In the genomic region with DNA sequence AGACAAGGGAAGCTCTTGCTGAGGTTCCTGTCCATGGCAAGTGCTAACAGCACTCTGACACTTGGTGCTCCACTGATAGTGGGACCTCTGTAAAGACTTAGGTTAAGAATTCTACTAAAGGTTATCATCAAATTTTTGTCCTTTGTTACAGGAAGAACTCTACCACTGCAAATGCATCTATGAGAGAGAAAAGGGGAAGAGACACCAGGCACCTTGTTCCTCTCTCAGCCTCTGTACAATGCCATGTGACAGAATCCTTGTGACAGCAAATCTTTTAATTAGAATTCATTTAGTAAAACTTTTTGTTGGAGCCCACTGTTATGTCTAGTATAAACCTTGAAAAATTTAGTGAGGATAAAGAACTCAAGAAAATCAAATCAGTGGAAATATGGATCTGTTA, we compare ENCODE assay signal across 21 mouse cellular contexts.
DNase-seq lines count a peak whose midpoint lies in the region; ATAC-seq and TF ChIP-seq lines count a peak whose summit lies in the region.
"Had no signal": no experiment of that assay in that cellular context is flagged by ENCODE, and none has a peak within 500 bp of the region (broad histone marks: within the 10 kb centered on the region; RNA-seq: fewer than 3 reads in every experiment).

No protein-coding gene starts in this region.

- peak; percentile 4 for DNase-seq in liver, adult 2 months (ENCODE audit: extremely low read depth, low read depth, low spot score)
- DNase-seq in liver, postnatal 0 days: no peak
- peak; percentile 14 for DNase-seq in A20 (ENCODE audit: low read depth, low spot score)
- no peak for DNase-seq in adrenal gland, postnatal 36 days
- no peak for DNase-seq in adrenal gland, adult (ENCODE audit: inconsistent age in 2 of 2, low spot score in 1 of 2)
- DNase-seq: adrenal gland, adult 2 months; adrenal gland, postnatal 10 days; adrenal gland, postnatal 25 days; cerebellum, adult 11-12 months; cerebellum, adult 2 months; cerebellum, adult 9-10 months; cerebellum, postnatal 10 days; cerebellum, postnatal 36 days; forebrain, postnatal 0 days had no signal

- H3K9ac ChIP-seq in liver, adult 2 months (ENCODE audit: low read depth, low read length): no peak overlapping the region
- H3K9ac ChIP-seq in liver, postnatal 0 days (replicated peaks): no peak overlapping the region
- no peak overlapping the region for H3K9ac ChIP-seq in heart, embryonic 11.5 days (ENCODE audit: low read depth, low read length)
- H3K9ac ChIP-seq: embryonic facial prominence, embryonic 12.5 days; forebrain, embryonic 13.5 days; forebrain, embryonic 15.5 days; forebrain, postnatal 0 days had no signal

- TF ChIP-seq CTCF in liver, adult 2 months (IDR thresholded peaks at IDR 0.05; ENCODE audit: low read depth, low read length): no peak
- no peak for TF ChIP-seq CTCF in liver, postnatal 0 days (IDR thresholded peaks at IDR 0.05; ENCODE audit: low read depth)

- no peak overlapping the region for H3K4me2 ChIP-seq in liver, postnatal 0 days (ENCODE audit: low read depth, low read length)
- no peak overlapping the region for H3K4me2 ChIP-seq in heart, embryonic 11.5 days
- H3K4me2 ChIP-seq: embryonic facial prominence, embryonic 12.5 days; forebrain, embryonic 13.5 days; forebrain, embryonic 15.5 days had no signal

- ATAC-seq in liver, postnatal 0 days: no peak
- peak; percentile 57 for ATAC-seq in megakaryocyte, adult 5-6 weeks (ENCODE audit: poor library complexity, severe bottlenecking)
- 0 out of 2 replicates have a peak, but pooled peaks have one; percentile 55 for ATAC-seq in neutrophil, adult 5-6 weeks (ENCODE audit: extremely low read depth, insufficient number of reproducible peaks, low FRiP score, poor library complexity, severe bottlenecking)
- no peak for ATAC-seq in heart, embryonic 11.5 days (replicated peaks; ENCODE audit: insufficient number of reproducible peaks, low FRiP score, low TSS enrichment)
- ATAC-seq: forebrain, embryonic 13.5 days; forebrain, embryonic 15.5 days; forebrain, postnatal 0 days had no signal

- TF ChIP-seq POLR2A in liver, adult 2 months (IDR thresholded peaks at IDR 0.05; ENCODE audit: extremely low read depth, insufficient read depth, low read length): no peak

- no peaks in the 10 kb centered on the region for H3K27me3 ChIP-seq in liver, adult 2 months (ENCODE audit: control insufficient read depth, insufficient read depth, low read length)
- H3K27me3 ChIP-seq in liver, postnatal 0 days (ENCODE audit: insufficient read depth, low read length): no peaks in the 10 kb centered on the region
- H3K27me3 ChIP-seq in heart, embryonic 11.5 days (ENCODE audit: control insufficient read depth, insufficient read depth, low read length): no peaks in the 10 kb centered on the region
- H3K27me3 ChIP-seq: embryonic facial prominence, embryonic 12.5 days; forebrain, embryonic 13.5 days; forebrain, embryonic 15.5 days had no signal

- no peak for TF ChIP-seq EP300 in liver, postnatal 0 days (IDR thresholded peaks at IDR 0.05; ENCODE audit: low read depth)

- no peak overlapping the region for H3K27ac ChIP-seq in liver, adult 2 months (replicated peaks; ENCODE audit: insufficient read depth, low read depth, low read length)
- no peak overlapping the region for H3K27ac ChIP-seq in liver, postnatal 0 days (ENCODE audit: low read depth)
- H3K27ac ChIP-seq in heart, embryonic 11.5 days (ENCODE audit: low read depth, low read length): no peak overlapping the region
- H3K27ac ChIP-seq: embryonic facial prominence, embryonic 10.5 days; embryonic facial prominence, embryonic 12.5 days; forebrain, embryonic 13.5 days; forebrain, embryonic 15.5 days had no signal

- no peaks in the 10 kb centered on the region for H3K79me2 ChIP-seq in liver, adult 2 months (ENCODE audit: control insufficient read depth, insufficient read depth, low read length)

- no peaks in the 10 kb centered on the region for H3K9me3 ChIP-seq in liver, postnatal 0 days (ENCODE audit: low read length)
- H3K9me3 ChIP-seq in heart, embryonic 11.5 days (replicated peaks; ENCODE audit: control insufficient read depth, low read length): no peaks in the 10 kb centered on the region
- H3K9me3 ChIP-seq: embryonic facial prominence, embryonic 10.5 days; embryonic facial prominence, embryonic 12.5 days; forebrain, embryonic 13.5 days; forebrain, embryonic 15.5 days had no signal

- no peak overlapping the region for H3K4me3 ChIP-seq in liver, adult 2 months (ENCODE audit: insufficient read depth, low read depth, low read length)
- H3K4me3 ChIP-seq in liver, postnatal 0 days (ENCODE audit: low read depth, low read length): no peak overlapping the region
- no peak overlapping the region for H3K4me3 ChIP-seq in heart, embryonic 11.5 days (ENCODE audit: low read depth, low read length)
- H3K4me3 ChIP-seq: embryonic facial prominence, embryonic 10.5 days; embryonic facial prominence, embryonic 12.5 days; forebrain, embryonic 13.5 days; forebrain, embryonic 15.5 days had no signal

- H3K36me3 ChIP-seq in liver, adult 2 months (ENCODE audit: control insufficient read depth, insufficient read depth, low read length): no peaks in the 10 kb centered on the region
- no peaks in the 10 kb centered on the region for H3K36me3 ChIP-seq in liver, postnatal 0 days (replicated peaks; ENCODE audit: insufficient read depth, low read length)
- no peaks in the 10 kb centered on the region for H3K36me3 ChIP-seq in heart, embryonic 11.5 days (ENCODE audit: control insufficient read depth, insufficient read depth, low read length)
- H3K36me3 ChIP-seq: embryonic facial prominence, embryonic 10.5 days; embryonic facial prominence, embryonic 12.5 days; forebrain, embryonic 15.5 days had no signal

- H3K4me1 ChIP-seq in liver, adult 2 months (ENCODE audit: control insufficient read depth, insufficient read depth, low read length): no peaks in the 10 kb centered on the region
- H3K4me1 ChIP-seq in liver, postnatal 0 days (ENCODE audit: insufficient read depth): no peaks in the 10 kb centered on the region
- H3K4me1 ChIP-seq in heart, embryonic 11.5 days (ENCODE audit: control insufficient read depth, insufficient read depth, low read length): no peaks in the 10 kb centered on the region
- H3K4me1 ChIP-seq: embryonic facial prominence, embryonic 10.5 days; forebrain, embryonic 13.5 days; forebrain, embryonic 15.5 days had no signal

Comparison
In these comparisons a context has a peak if more than half of its experiments do, and no peak if none do; other contexts are left out.
1. DNase-seq: peak in liver, adult 2 months (single experiment) and A20 (single experiment); none in liver, postnatal 0 days (single experiment), adrenal gland, postnatal 36 days (0 of 2) and adrenal gland, adult (0 of 2).
2. ATAC-seq: peak in megakaryocyte, adult 5-6 weeks (single experiment) and neutrophil, adult 5-6 weeks (single experiment); none in liver, postnatal 0 days (single experiment) and heart, embryonic 11.5 days (single experiment).